Mouse (Mus musculus) limb, embryonic 13.5 days (tissue): ENCODE data around the gene Galm. TPM values are rescaled to one million over a fixed set of nuclear protein-coding genes. Genes with fewer than 3 reads are reported as not detected.

Experiments
- ATAC-seq: fragments of 200-750 bp; cut with Nextera tagmentation; 2 replicates; pipeline ENCODE4 v1.8.0; 2017; ENCODE audit warnings: low read depth, moderate number of reproducible peaks, moderate TSS enrichment; ENCODE audit not compliant: low FRiP score
- H3K27ac ChIP-seq: fragments of 300-500 bp; sonication (generic); 2 replicates; pipeline ENCODE4 v1.5.1; 2015; ENCODE audit warnings: inconsistent platforms, mild to moderate bottlenecking, moderate library complexity
- H3K27me3 ChIP-seq: fragments of 300-500 bp; sonication (generic); 2 replicates; pipeline ENCODE4 v1.6.1; 2015; ENCODE audit warnings: mild to moderate bottlenecking, inconsistent platforms
- H3K36me3 ChIP-seq: fragments of 300-500 bp; sonication (generic); 2 replicates; pipeline ENCODE4 v1.6.1; 2015; ENCODE audit warnings: inconsistent platforms, mild to moderate bottlenecking, moderate library complexity
- H3K4me1 ChIP-seq: fragments of 300-500 bp; sonication (generic); 2 replicates; pipeline ENCODE4 v1.6.1; 2015; ENCODE audit warnings: inconsistent platforms
- H3K4me2 ChIP-seq: fragments of 300-500 bp; sonication (generic); replicated peaks from 2 replicates; pipeline ENCODE4 v1.6.1; 2015; ENCODE audit warnings: inconsistent platforms, mild to moderate bottlenecking, moderate library complexity
- H3K4me3 ChIP-seq: fragments of 300-500 bp; sonication (generic); 2 replicates; pipeline ENCODE4 v1.5.1; 2015; ENCODE audit warnings: moderate library complexity, mild to moderate bottlenecking, inconsistent platforms
- H3K9ac ChIP-seq: fragments of 300-500 bp; sonication (generic); 2 replicates; pipeline ENCODE4 v1.6.1; 2015; ENCODE audit warnings: mild to moderate bottlenecking, inconsistent platforms
- H3K9me3 ChIP-seq: fragments of 300-500 bp; sonication (generic); 2 replicates; pipeline ENCODE4 v1.6.1; 2016; ENCODE audit warnings: inconsistent platforms
- WGBS: fragments of 180-500 bp; shearing (Covaris S2); methylation state at CpG from one replicate; pipeline ENCODE4 v1.1.7; 2015; 5-methylcytosine and 5-hydroxymethylcytosine counted together
- polyA plus RNA-seq: library from polyadenylated mRNA; unstranded; fragments of >200 nt; fragmentation: Nextera tagmentation; extraction: Ambion mirVana; gene quantifications from 2 replicates; pipeline ENCODE4 v1.2.1, GENCODE M21; 2015

The Galm gene
- polyA plus RNA-seq, 1 experiment from 2014 or later, result 17.2 TPM

- Histone ChIP-seq H3K27ac (no peak overlapping the region), H3K27me3 (no peaks in the 10 kb centered on the region), H3K36me3 (no peaks in the 10 kb centered on the region), H3K4me1 (peaks cover 19% of the 10 kb centered on the region), H3K9me3 (no peaks in the 10 kb centered on the region), H3K4me3 (no peak overlapping the region), H3K4me2 (no peak overlapping the region), H3K9ac (no peak overlapping the region)
- no peak for ATAC-seq
- 79% methylated on average over 9 of the region's 9 CpGs for WGBS
Observed at GRCm38 (mm10) chr17:80130718-80131430, 3.6 kb downstream of the Galm start.

- no peak for ATAC-seq
- H3K4me2 ChIP-seq, result no peak overlapping the region
- no peak overlapping the region for H3K27ac ChIP-seq
- peaks cover 19% of the 10 kb centered on the region for H3K4me1 ChIP-seq
- no peak overlapping the region for H3K9ac ChIP-seq
- WGBS, result 60% methylated on average over 1 of the region's 1 CpGs
- H3K36me3 ChIP-seq, result no peaks in the 10 kb centered on the region
- no peaks in the 10 kb centered on the region for H3K9me3 ChIP-seq
- H3K4me3 ChIP-seq, result no peak overlapping the region
- H3K27me3 ChIP-seq, result no peaks in the 10 kb centered on the region
Observed at GRCm38 (mm10) chr17:80131431-80131766, 4.1 kb downstream of the Galm start.

GRCm38 (mm10) chr17:80131838-80132237, 4.6 kb downstream of the Galm start:
- ATAC-seq, result no peak
- H3K4me3 ChIP-seq, result no peak overlapping the region
- peaks cover 19% of the 10 kb centered on the region for H3K4me1 ChIP-seq
- H3K4me2 ChIP-seq, result no peak overlapping the region
- no peaks in the 10 kb centered on the region for H3K9me3 ChIP-seq
- no peak overlapping the region for H3K27ac ChIP-seq
- WGBS, result 52% methylated on average over 7 of the region's 7 CpGs
- H3K9ac ChIP-seq, result no peak overlapping the region
- H3K27me3 ChIP-seq, result no peaks in the 10 kb centered on the region
- no peaks in the 10 kb centered on the region for H3K36me3 ChIP-seq

- no peaks in the 10 kb centered on the region for H3K27me3 ChIP-seq
- H3K27ac ChIP-seq, result no peak overlapping the region
- ATAC-seq, result no peak
- no peak overlapping the region for H3K4me3 ChIP-seq
- no peaks in the 10 kb centered on the region for H3K9me3 ChIP-seq
- H3K36me3 ChIP-seq, result no peaks in the 10 kb centered on the region
- no peak overlapping the region for H3K4me2 ChIP-seq
- H3K4me1 ChIP-seq, result peaks cover 19% of the 10 kb centered on the region
- no peak overlapping the region for H3K9ac ChIP-seq
- 76% methylated on average over 4 of the region's 4 CpGs for WGBS
Observed at GRCm38 (mm10) chr17:80132502-80132901, 5.2 kb downstream of the Galm start.

GRCm38 (mm10) chr17:80138434-80139162, 11.3 kb downstream of the Galm start:
- Histone ChIP-seq H3K9ac (no peak overlapping the region), H3K4me3 (no peak overlapping the region), H3K36me3 (no peaks in the 10 kb centered on the region), H3K27ac (no peak overlapping the region), H3K4me1 (no peaks in the 10 kb centered on the region), H3K4me2 (no peak overlapping the region), H3K9me3 (no peaks in the 10 kb centered on the region), H3K27me3 (no peaks in the 10 kb centered on the region)
- no peak for ATAC-seq
- 82% methylated on average over 17 of the region's 17 CpGs for WGBS

GRCm38 (mm10) chr17:80139753-80140444, 12.6 kb downstream of the Galm start:
- Histone ChIP-seq H3K9ac (no peak overlapping the region), H3K27ac (no peak overlapping the region), H3K4me3 (no peak overlapping the region), H3K4me1 (no peaks in the 10 kb centered on the region), H3K36me3 (no peaks in the 10 kb centered on the region), H3K27me3 (no peaks in the 10 kb centered on the region), H3K9me3 (no peaks in the 10 kb centered on the region), H3K4me2 (no peak overlapping the region)
- WGBS, result 74% methylated on average over 9 of the region's 9 CpGs
- no peak for ATAC-seq

GRCm38 (mm10) chr17:80143478-80144232, 16.4 kb downstream of the Galm start:
- WGBS, result 80% methylated on average over 6 of the region's 6 CpGs
- no peak for ATAC-seq
- Histone ChIP-seq H3K27me3 (no peaks in the 10 kb centered on the region), H3K36me3 (no peaks in the 10 kb centered on the region), H3K4me1 (no peaks in the 10 kb centered on the region), H3K9me3 (no peaks in the 10 kb centered on the region), H3K4me2 (no peak overlapping the region), H3K4me3 (no peak overlapping the region), H3K27ac (no peak overlapping the region), H3K9ac (no peak overlapping the region)

- H3K9ac ChIP-seq, result no peak overlapping the region
- no peaks in the 10 kb centered on the region for H3K9me3 ChIP-seq
- H3K4me1 ChIP-seq, result no peaks in the 10 kb centered on the region
- H3K36me3 ChIP-seq, result no peaks in the 10 kb centered on the region
- no peak for ATAC-seq
- no peak overlapping the region for H3K4me2 ChIP-seq
- no peak overlapping the region for H3K27ac ChIP-seq
- WGBS, result 47% methylated on average over 7 of the region's 7 CpGs
- H3K4me3 ChIP-seq, result no peak overlapping the region
- no peaks in the 10 kb centered on the region for H3K27me3 ChIP-seq
Observed at GRCm38 (mm10) chr17:80145210-80145609, 17.9 kb downstream of the Galm start.

- H3K27me3 ChIP-seq, result no peaks in the 10 kb centered on the region
- H3K9me3 ChIP-seq, result no peaks in the 10 kb centered on the region
- H3K4me2 ChIP-seq, result no peak overlapping the region
- no peak overlapping the region for H3K4me3 ChIP-seq
- H3K4me1 ChIP-seq, result no peaks in the 10 kb centered on the region
- ATAC-seq, result no peak
- H3K36me3 ChIP-seq, result no peaks in the 10 kb centered on the region
- 76% methylated on average over 3 of the region's 3 CpGs for WGBS
- H3K9ac ChIP-seq, result no peak overlapping the region
- H3K27ac ChIP-seq, result no peak overlapping the region
Observed at GRCm38 (mm10) chr17:80145771-80146170, 18.5 kb downstream of the Galm start.

GRCm38 (mm10) chr17:80148053-80148994, 21.1 kb downstream of the Galm start:
- no peak overlapping the region for H3K4me2 ChIP-seq
- H3K9ac ChIP-seq, result no peak overlapping the region
- no peaks in the 10 kb centered on the region for H3K36me3 ChIP-seq
- H3K27me3 ChIP-seq, result no peaks in the 10 kb centered on the region
- no peak overlapping the region for H3K27ac ChIP-seq
- H3K4me3 ChIP-seq, result no peak overlapping the region
- ATAC-seq, result no peak
- no peaks in the 10 kb centered on the region for H3K4me1 ChIP-seq
- WGBS, result 86% methylated on average over 23 of the region's 23 CpGs
- H3K9me3 ChIP-seq, result no peaks in the 10 kb centered on the region

- H3K4me2 ChIP-seq, result no peak overlapping the region
- 87% methylated on average over 6 of the region's 6 CpGs for WGBS
Observed at GRCm38 (mm10) chr17:80148995-80149388, 21.7 kb downstream of the Galm start.

More at GRCm38 (mm10) chr17:80148995-80149388, 21.7 kb downstream of the Galm start:
- Histone ChIP-seq H3K9me3 (no peaks in the 10 kb centered on the region), H3K4me3 (no peak overlapping the region), H3K4me1 (no peaks in the 10 kb centered on the region), H3K27me3 (no peaks in the 10 kb centered on the region), H3K9ac (no peak overlapping the region), H3K36me3 (no peaks in the 10 kb centered on the region), H3K27ac (no peak overlapping the region)
- ATAC-seq, result no peak
